Mouse (Mus musculus) stomach, embryonic 16.5 days (tissue): ENCODE data around the gene Tab1. TPM values are rescaled to one million over a fixed set of nuclear protein-coding genes. Genes with fewer than 3 reads are reported as not detected.

ENCODE experiments used
- ATAC-seq: fragments of 200-750 bp; cut with Nextera tagmentation; 2 replicates; pipeline ENCODE4 v1.8.0; 2017; ENCODE audit warnings: moderate number of reproducible peaks, moderate TSS enrichment; ENCODE audit not compliant: insufficient read depth, low FRiP score
- H3K27ac ChIP-seq: fragments of 300-500 bp; sonication (generic); 2 replicates; pipeline ENCODE4 v1.5.1; 2014; ENCODE audit warnings: low read length
- H3K27me3 ChIP-seq: fragments of 300-500 bp; sonication (generic); 2 replicates; pipeline ENCODE4 v1.6.1; 2014; ENCODE audit warnings: low read length, control low read depth, mixed read lengths; ENCODE audit not compliant: control insufficient read depth, insufficient read depth
- H3K36me3 ChIP-seq: fragments of 300-500 bp; sonication (generic); 2 replicates; pipeline ENCODE4 v1.6.1; 2014; ENCODE audit warnings: low read length; ENCODE audit not compliant: control insufficient read depth, insufficient read depth
- H3K4me1 ChIP-seq: fragments of 300-500 bp; sonication (generic); 2 replicates; pipeline ENCODE4 v1.6.1; 2014; ENCODE audit warnings: low read length, control low read depth, mixed read lengths; ENCODE audit not compliant: control insufficient read depth, insufficient read depth
- H3K4me2 ChIP-seq: fragments of 300-500 bp; sonication (generic); 2 replicates; pipeline ENCODE4 v1.6.1; 2014; ENCODE audit warnings: low read depth, low read length, mixed read lengths
- H3K4me3 ChIP-seq: fragments of 300-500 bp; sonication (generic); replicated peaks from 2 replicates; pipeline ENCODE4 v1.5.1; 2014; ENCODE audit warnings: mild to moderate bottlenecking, low read length
- H3K9ac ChIP-seq: fragments of 300-500 bp; sonication (generic); 2 replicates; pipeline ENCODE4 v1.6.1; 2014; ENCODE audit warnings: low read length
- H3K9me3 ChIP-seq: fragments of 300-500 bp; sonication (generic); replicated peaks from 2 replicates; pipeline ENCODE4 v1.6.1; 2016; ENCODE audit warnings: low read length, control low read depth; ENCODE audit not compliant: control insufficient read depth
- WGBS: fragments of 180-500 bp; shearing (Covaris S2); extraction: QIAGEN DNeasy Blood & Tissue Kit; methylation state at CpG from one replicate; pipeline ENCODE4 v1.1.7; 2014; 5-methylcytosine and 5-hydroxymethylcytosine counted together
- polyA plus RNA-seq: library from polyadenylated mRNA; unstranded; fragments of >200 nt; fragmentation: Nextera tagmentation; extraction: Ambion mirVana; gene quantifications from 2 replicates; pipeline ENCODE4 v1.2.1, GENCODE M21; 2015

Tab1 gene
- polyA plus RNA-seq, 1 experiment from 2014 or later = 29.3 TPM

DNA sequence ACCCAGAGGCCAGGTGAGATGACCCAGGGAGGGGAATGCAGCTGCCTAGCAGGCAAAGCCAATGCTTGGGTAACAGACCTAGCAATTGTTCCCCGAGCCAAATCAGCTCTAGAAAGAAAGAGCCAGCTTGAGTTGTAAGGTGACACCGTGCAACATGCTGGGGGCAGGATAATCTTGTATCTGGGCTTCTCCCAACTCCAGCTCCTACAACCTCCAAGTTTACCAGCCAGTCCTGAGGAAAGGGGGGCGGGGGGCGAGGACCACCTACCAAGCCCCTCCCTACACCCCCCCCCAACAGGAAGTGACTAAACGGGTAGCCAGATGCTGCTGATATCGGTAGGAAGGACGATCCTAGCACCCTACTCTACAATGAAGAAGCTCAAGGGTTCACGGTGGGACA lies 38.4 kb downstream of the Tab1 start:
- Histone ChIP-seq H3K27ac (peak overlapping the region; percentile 44; the same call in 1 of the 2 replicates), H3K4me3 (no peak overlapping the region), H3K27me3 (no peaks in the 10 kb centered on the region), H3K9ac (peak overlapping the region; percentile 43; the same call in 1 of the 2 replicates), H3K36me3 (no peaks in the 10 kb centered on the region), H3K4me1 (peaks cover 37% of the 10 kb centered on the region), H3K9me3 (no peaks in the 10 kb centered on the region), H3K4me2 (0 out of 2 replicates have a peak overlapping the region, but pooled peaks have one; percentile 0)
- 5% methylated on average over 8 of the region's 8 CpGs for WGBS
- no peak for ATAC-seq

DNA sequence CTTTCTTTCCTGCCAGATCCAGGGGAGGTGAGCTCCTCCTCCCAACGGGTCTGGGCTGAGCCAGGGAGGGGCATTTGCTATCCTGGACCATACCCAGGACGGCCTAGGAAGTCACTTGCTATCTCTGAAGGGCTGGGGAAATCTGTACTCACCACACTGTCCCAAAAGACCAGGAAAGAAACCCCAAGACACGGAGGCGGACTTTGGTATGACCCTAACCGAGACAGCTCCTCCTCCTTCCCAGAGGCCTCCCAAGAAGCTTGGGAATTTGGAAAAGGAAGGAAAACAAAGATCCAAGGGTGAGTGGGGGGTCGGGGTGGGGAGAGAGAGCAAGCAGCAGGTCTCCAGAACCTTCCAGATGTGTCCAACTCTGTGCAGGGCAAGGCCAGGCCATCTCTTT lies 38.9 kb downstream of the Tab1 start:
- no peaks in the 10 kb centered on the region for H3K36me3 ChIP-seq
- H3K9ac ChIP-seq = peak overlapping the region; percentile 43; the same call in 1 of the 2 replicates
- ATAC-seq = no peak
- H3K9me3 ChIP-seq = no peaks in the 10 kb centered on the region
- H3K27ac ChIP-seq = no peak overlapping the region
- no peaks in the 10 kb centered on the region for H3K27me3 ChIP-seq
- WGBS = 25% methylated on average over 6 of the region's 6 CpGs
- H3K4me3 ChIP-seq = no peak overlapping the region
- peaks cover 37% of the 10 kb centered on the region for H3K4me1 ChIP-seq
- H3K4me2 ChIP-seq = 0 out of 2 replicates have a peak overlapping the region, but pooled peaks have one; percentile 0

DNA sequence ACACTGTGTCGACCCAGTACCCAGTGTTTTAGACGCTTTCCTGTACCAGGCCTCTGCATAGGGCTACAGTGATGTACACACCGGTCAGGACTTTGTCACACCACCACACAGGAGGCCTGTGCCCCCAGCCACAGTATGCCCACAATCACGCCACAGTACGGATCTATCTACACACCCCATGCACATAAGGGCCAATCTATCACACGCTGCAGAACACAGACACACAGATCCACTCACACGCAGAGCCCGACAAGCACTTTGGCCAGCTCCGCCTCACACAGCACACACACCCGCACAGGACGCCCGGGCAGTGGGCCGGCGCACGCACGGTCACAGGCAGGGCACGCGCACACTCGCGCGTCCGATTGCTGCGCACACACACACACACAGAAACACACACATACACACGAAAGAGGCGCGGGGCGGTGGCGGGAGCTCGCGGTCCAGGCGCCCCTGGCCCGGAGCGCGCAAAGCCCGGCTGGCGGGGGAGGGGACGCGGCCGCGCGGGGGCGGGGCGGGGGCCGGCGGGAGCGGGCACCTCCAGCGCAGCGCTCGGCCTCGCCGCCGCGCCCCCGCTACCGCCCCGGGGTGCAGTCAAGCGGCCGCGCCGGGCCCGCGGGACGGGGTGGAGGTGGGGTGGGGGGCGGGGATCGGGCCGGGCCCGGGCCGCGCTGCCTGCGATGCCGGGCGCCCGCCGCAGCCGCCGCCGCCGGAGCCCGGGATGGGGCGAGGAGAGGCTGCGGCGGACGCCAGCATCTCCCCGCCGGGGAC lies 40.3 kb downstream of the Tab1 start, which contains the start of gene Mgat3:
Gene Mgat3 (plus strand): TSS at position 721 of the 771 bp plus-strand sequence.
- Histone ChIP-seq H3K9me3 (no peaks in the 10 kb centered on the region), H3K36me3 (no peaks in the 10 kb centered on the region), H3K4me2 (peak within 1 kb of the TSS; percentile 78), H3K27me3 (no peaks in the 10 kb centered on the region), H3K9ac (peak within 1 kb of the TSS; percentile 98), H3K27ac (peak within 1 kb of the TSS; percentile 91), H3K4me1 (peaks cover 37% of the 10 kb centered on the region), H3K4me3 (peak within 1 kb of the TSS; percentile 86)
- 3% methylated on average over 64 of the region's 85 CpGs for WGBS
- ATAC-seq = peak; percentile 68

DNA sequence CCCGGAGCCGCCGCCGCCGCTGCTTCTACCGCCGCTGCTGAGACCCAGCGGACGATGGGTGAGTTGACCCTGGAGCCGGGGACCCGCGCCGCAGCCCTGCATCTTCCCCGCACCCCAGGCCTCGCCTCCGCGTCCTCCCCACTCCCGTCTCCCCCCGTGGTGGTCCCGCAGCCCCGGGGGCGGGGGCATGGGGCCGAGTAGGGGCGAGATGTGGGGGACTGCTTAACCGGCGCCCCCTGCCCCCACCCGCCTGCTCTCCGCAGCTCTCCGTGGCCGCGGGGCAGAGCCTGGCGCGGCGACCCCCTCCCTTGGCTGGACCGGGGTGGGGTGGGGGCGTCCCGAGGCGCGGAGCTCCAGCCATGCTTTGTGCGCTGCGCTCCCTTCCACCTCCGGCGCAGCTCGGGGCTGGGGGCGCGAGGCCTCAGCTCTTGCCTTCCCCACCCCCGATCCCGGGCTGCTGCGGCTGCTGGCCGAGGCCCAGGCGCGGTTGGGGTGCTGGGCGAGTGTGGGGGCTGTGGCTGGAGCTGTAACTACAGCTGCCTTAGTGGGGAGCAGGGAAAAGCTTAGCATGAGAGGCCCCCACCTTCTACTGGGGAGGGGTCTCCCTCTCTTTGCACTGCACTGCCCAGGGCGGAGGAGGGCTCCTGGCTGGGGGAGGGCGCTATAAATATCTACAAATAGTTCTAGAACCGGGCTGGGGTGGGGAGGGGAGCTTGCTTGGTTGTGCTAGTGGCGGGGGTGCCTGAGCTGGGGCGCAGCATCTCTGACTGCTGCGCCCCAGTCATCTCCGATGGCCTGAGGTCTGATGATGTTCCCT lies 41.1 kb downstream of the Tab1 start:
- H3K4me1 ChIP-seq = peaks cover 37% of the 10 kb centered on the region
- H3K4me3 ChIP-seq = peak overlapping the region; percentile 86
- no peaks in the 10 kb centered on the region for H3K36me3 ChIP-seq
- H3K9me3 ChIP-seq = no peaks in the 10 kb centered on the region
- peak overlapping the region; percentile 98 for H3K9ac ChIP-seq
- H3K27me3 ChIP-seq = no peaks in the 10 kb centered on the region
- under 1% methylated on average over 45 of the region's 60 CpGs for WGBS
- H3K4me2 ChIP-seq = peak overlapping the region; percentile 78
- H3K27ac ChIP-seq = peak overlapping the region; percentile 91
- ATAC-seq = peak; percentile 6; the same call in 1 of the 2 replicates

DNA sequence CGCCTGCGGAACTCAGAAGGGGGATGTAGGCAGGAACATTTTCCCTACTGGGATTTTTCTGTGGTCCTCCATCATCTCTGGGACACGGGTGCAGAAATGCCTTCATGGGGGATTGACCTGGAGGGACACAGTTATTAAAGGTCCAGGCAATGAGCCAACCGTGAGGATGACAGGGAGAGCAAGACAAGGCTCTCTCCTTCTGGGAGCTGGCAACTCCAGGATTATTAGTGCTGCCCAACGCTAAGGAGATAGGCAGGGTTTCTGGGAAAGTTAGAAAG lies 41.6 kb downstream of the Tab1 start:
- peak overlapping the region; percentile 86 for H3K4me3 ChIP-seq
- H3K4me1 ChIP-seq = peaks cover 41% of the 10 kb centered on the region
- no peaks in the 10 kb centered on the region for H3K9me3 ChIP-seq
- no peak for ATAC-seq
- H3K4me2 ChIP-seq = peak overlapping the region; percentile 78
- no peaks in the 10 kb centered on the region for H3K27me3 ChIP-seq
- H3K9ac ChIP-seq = peak overlapping the region; percentile 98
- WGBS = 5% methylated on average over 5 of the region's 5 CpGs
- H3K36me3 ChIP-seq = no peaks in the 10 kb centered on the region
- H3K27ac ChIP-seq = peak overlapping the region; percentile 91

DNA sequence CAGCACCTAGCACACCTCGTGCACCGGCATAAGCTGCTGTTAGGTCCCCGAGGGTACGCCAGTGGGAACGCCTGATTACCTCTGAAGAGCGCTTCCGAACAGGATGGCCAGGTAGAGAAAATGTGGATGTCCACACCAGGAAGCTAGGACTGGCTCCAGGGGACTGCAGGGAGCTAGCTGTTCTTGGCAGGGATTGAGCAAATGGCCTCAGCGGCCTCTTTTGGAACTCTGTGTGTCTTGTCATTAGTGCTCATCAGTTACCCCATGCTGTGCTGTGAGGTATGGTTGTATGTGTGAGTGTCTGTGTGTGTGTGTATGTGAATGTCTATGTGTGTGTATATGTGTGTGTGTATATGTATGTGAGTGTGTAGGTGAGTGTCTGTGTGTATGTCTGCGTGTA lies 42.4 kb downstream of the Tab1 start:
- H3K4me2 ChIP-seq = peak overlapping the region; percentile 78
- no peaks in the 10 kb centered on the region for H3K9me3 ChIP-seq
- H3K4me3 ChIP-seq = peak overlapping the region; percentile 86
- H3K9ac ChIP-seq = 0 out of 2 replicates have a peak overlapping the region, but pooled peaks have one; percentile 18
- 0 out of 2 replicates have a peak overlapping the region, but pooled peaks have one; percentile 91 for H3K27ac ChIP-seq
- no peaks in the 10 kb centered on the region for H3K27me3 ChIP-seq
- H3K4me1 ChIP-seq = peaks cover 42% of the 10 kb centered on the region
- 73% methylated on average over 9 of the region's 9 CpGs for WGBS
- no peak for ATAC-seq
- no peaks in the 10 kb centered on the region for H3K36me3 ChIP-seq

DNA sequence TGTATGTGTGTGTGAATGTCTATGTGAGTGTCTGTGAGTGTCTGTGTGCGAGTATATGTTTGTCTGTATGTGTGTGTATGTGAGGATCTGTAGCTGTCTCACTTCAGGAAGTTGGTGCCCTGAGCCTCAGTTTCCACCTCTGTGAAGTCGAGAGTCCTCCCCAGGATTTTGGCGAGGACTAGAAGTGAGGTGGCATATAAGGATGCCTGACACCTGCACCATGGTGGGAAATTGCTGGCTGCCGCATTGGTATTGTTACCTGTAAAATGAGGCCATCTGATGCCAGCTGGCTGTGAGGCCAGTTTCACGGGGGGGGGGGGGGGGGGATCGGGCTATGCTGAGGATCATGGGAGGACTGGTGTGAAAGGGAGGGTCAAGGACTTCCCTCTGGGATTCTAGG lies 42.8 kb downstream of the Tab1 start:
- WGBS = 74% methylated on average over 4 of the region's 6 CpGs
- Histone ChIP-seq H3K36me3 (no peaks in the 10 kb centered on the region), H3K27ac (no peak overlapping the region), H3K4me3 (no peak overlapping the region; the same call in 1 of the 2 replicates), H3K4me1 (peaks cover 41% of the 10 kb centered on the region), H3K27me3 (no peaks in the 10 kb centered on the region), H3K4me2 (peak overlapping the region; percentile 78), H3K9ac (0 out of 2 replicates have a peak overlapping the region, but pooled peaks have one; percentile 18), H3K9me3 (no peaks in the 10 kb centered on the region)
- ATAC-seq = no peak

DNA sequence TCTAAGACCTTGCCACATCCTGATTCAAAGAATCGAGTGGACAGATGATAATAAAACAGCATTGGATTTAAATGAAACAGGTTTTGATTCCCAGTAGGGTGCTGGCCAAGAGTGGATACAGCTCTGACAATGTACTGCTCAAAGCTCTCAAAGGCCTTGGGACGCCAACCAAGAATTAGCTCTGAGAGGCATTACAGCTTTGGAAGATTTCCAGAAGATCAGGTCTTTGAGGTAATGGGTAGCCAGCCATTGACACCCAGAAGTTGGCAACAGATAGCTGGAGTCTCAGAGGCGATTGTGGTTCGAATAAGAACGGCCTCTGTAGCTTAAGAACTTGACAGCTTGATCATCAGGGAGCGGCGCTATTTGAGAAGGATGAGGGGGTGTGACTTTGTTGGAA lies 48.6 kb downstream of the Tab1 start:
- no peak for ATAC-seq
- Histone ChIP-seq H3K27me3 (no peaks in the 10 kb centered on the region), H3K4me3 (no peak overlapping the region), H3K9me3 (no peaks in the 10 kb centered on the region), H3K36me3 (0 out of 2 replicates have a peak, but pooled peaks cover 3% of the 10 kb centered on the region), H3K4me2 (no peak overlapping the region), H3K9ac (no peak overlapping the region), H3K27ac (no peak overlapping the region), H3K4me1 (peaks cover 13% of the 10 kb centered on the region)
- 83% methylated on average over 7 of the region's 7 CpGs for WGBS
